Mouse (Mus musculus): ENCODE data around the gene Sept8.

The Sept8 gene

GRCm38 (mm10) chr11:53585510-53585909, 66.5 kb downstream of the Sept8 start:
- no peak for DNase-seq

DNA sequence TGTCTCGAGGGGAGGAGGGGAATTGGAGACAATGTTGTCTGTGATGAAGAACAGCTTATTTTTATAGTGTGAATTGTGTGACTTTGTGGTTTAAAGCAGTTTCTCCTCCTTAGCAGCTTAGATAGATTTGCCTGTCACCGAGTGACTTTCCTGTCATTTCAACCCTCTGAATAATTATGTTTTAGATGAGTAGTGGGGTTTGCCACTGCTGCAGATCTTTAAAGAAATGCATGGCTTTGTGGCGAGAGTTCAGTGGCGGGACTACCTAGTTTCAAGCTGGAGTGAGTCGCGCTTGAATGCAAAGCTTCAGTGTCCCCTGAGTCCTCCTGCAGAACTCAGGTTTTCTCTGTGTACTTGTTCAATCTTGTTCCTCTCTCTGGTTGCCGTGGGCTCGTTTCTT, 69.2 kb downstream of the Sept8 start:
- DNase-seq = no peak

DNA sequence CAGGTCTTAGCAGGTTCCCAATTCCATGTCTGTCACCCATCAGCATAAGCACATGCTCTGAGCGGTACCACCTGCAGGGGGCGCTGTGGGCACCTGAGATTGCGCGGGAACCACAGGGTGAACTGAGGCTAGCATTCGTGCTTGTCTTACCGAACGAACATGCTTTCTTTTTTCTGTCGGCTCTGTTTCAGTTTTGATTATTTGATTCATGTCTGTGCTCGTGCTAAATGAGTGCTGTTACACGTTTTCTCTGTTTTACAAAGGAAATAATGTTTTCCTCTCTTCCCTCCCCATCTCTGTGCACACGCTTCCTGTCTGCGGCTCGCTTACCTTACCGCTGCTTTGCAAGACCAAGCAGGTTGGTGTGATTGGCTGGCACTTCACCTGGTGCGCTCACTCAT, 71.3 kb downstream of the Sept8 start:
- DNase-seq = no peak

- DNase-seq = no peak
Observed at GRCm38 (mm10) chr11:53591116-53591515, 72.1 kb downstream of the Sept8 start.

Data from cerebellum, adult 11 months (tissue).